Mouse (Mus musculus): ENCODE results near the gene Gemin5.

GRCm38 (mm10) chr11:58096821-58097620 lies 71.3 kb downstream of the Gemin5 start:
- no peak for TF ChIP-seq CTCF (conservative IDR thresholded peaks at IDR 0.05; ENCODE audit: low read length)
- no peak for TF ChIP-seq NANOG (IDR thresholded peaks at IDR 0.05; ENCODE audit: borderline replicate concordance, low read length)

All from E14TG2a.4 (cell line).